Mouse (Mus musculus) adrenal gland, postnatal 0 days (tissue): ENCODE measurements around the gene Fscn2. TPM values are rescaled to one million over a fixed set of nuclear protein-coding genes. Genes with fewer than 3 reads are reported as not detected.

Experiments
- microRNA-seq: library from miRNA; unstranded; fragments of <30 nt; microRNA quantifications from one replicate; pipeline ENCODE4, GENCODE M21; 2016; ENCODE audit warnings: borderline replicate concordance; ENCODE audit not compliant: insufficient number of aligned reads
- polyA plus RNA-seq: library from polyadenylated mRNA; unstranded; fragments of >200 nt; fragmentation: Nextera tagmentation; extraction: Ambion mirVana; gene quantifications from 2 replicates; pipeline ENCODE4 v1.2.1, GENCODE M21; 2015

Gene Fscn2
- 0.49 and 0.69 TPM in 2 replicates for polyA plus RNA-seq

DNA sequence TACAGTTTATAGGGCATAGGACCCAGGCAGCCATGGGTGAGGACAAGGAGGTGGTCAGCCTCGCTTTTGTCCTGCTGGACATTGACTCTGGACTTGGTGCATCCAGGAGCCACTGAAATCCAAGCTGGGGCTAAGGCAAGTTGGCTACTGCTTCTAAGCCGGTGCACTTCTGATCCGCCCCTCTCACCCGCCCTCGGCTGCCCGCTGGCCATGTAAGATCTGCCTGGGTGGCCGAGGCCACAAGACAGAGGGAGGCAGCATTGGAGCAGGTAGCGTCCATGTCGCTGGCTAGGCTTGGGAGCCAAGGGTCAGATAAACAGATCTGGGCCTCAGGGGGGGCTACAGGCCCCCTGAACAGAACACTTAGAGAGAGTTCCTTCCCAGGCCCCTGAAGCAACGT lies at the start of gene Fscn2:
Fscn2 (plus strand) TSS at position 240 of the 400 bp plus-strand sequence.

DNA sequence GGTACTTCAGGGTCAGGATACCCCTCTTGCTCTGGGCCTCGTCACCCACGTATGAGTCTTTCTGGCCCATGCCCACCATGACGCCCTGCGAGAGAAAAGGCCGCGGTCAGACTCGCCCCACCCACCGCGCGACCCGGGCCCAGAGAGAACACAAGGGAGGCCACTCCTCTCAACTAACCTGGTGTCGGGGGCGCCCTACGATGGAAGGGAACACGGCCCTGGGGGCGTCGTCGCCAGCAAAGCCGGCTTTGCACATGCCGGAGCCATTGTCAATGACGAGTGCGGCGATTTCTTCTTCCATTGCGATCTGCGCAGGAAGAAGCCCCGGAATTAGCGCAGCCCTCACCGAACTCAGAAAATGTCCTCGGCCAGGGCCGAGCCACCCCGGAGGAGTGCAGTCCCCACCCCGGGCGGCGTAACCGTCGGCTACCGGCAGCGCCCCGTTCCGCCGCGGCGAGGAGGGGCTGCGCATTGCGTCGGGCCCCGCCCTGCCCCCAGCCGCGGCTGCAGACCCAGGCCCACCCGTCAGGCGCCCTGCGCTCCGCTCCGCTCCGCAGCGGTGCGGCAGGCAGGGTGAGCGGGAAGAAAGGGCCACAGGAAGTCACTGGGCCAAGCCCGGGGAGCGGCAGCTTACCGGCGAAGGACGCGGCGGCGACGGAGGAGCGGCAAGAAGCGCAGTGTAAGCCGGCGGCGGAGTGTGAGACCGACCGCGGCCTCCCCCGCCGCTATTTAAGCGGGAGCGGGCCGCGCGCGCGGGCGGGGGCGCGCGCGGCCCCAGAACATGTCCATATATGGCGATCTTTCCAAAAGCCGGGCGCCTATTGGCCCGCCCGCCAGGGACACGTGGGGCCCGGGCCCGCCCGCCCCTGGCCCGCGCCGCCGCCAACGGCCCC lies 13.3 kb upstream of the Fscn2 start, which contains the start of gene Actg1:
Actg1 (minus strand) TSS at position 752 of the 893 bp plus-strand sequence.

DNA sequence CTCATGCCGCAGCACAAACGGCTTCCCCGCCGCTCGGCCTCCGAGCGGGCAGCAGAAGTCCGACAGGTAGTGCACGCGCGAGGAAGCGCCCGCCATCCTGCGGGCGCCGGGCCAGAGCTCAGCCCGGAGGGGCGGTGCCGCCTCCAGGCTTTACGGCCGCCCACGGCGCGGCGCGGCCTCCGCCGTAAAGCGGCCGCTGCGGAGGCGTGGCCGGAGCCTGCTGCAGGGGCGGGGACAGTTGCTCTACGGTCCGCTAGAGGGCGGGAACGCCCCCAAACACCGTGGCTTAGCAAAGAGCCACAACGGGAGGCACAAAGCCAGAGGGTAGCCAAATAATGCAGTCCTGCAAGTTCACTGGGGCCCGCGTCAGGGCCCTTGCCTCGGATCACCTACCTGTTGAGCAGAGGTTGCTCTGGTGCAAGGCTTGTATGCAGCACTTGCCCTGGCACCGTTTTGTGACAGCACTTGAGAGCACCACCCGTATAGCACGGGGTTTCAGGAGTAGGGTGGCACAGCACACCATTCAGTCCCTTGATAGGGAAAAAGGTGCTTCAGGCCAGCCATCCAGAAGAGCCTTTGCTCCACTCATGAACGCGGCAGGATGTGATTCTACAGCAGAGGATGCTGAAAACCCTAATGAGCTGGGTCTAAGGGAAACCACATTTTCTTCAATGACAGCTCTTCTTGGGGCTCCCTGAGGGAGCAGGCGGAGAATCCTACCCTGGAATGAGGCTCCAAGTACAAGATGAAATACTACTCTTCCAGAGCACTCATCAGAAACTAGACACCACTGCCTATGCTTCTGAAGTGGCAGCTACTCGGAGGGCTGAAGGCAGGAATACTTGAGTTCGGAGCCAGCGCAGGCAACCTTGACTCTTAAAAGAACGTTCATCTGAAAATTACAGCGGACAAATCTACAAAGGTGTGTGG lies 17.5 kb downstream of the Fscn2 start, which contains the start of gene Faap100:
Faap100 (minus strand) TSS at position 154 of the 930 bp plus-strand sequence.

Small RNAs within 50 kb of the gene (microRNA-seq; reads per million reads assigned to microRNA genes)
- gene Gm23419 (not detected), gene Mir6935 (1.1 reads per million)

Other genes with a start within 250 kb of the Fscn2 start
- gene Slc38a10, start 210.2 kb upstream of the Fscn2 start, polyA plus RNA-seq, result 59.8 and 79.3 TPM in 2 replicates
- 4.2 TPM in 2 replicates for gene Bahcc1, start 128.6 kb upstream of the Fscn2 start, polyA plus RNA-seq
- 924 and 1,111 TPM in 2 replicates for gene Actg1, start 13.0 kb upstream of the Fscn2 start, polyA plus RNA-seq
- gene Faap100, start 17.2 kb downstream of the Fscn2 start, polyA plus RNA-seq, result 15.2 and 21.4 TPM in 2 replicates
- gene Nploc4, start 76.2 kb downstream of the Fscn2 start, polyA plus RNA-seq, result 20.4 and 26.7 TPM in 2 replicates
- not detected in 2 replicates for gene Tspan10, start 81.1 kb downstream of the Fscn2 start, polyA plus RNA-seq
- gene Pde6g, start 92.0 kb downstream of the Fscn2 start, polyA plus RNA-seq, result not detected in 2 replicates
- gene Oxld1, start 96.5 kb downstream of the Fscn2 start, polyA plus RNA-seq, result 54.3 and 83.5 TPM in 2 replicates
- gene Ccdc137, start 96.6 kb downstream of the Fscn2 start, polyA plus RNA-seq, result 17.7 and 21.3 TPM in 2 replicates
- gene Arl16, start 106.1 kb downstream of the Fscn2 start, polyA plus RNA-seq, result 38.6 and 47.5 TPM in 2 replicates
- 164 and 216 TPM in 2 replicates for gene Mrpl12, start 123.1 kb downstream of the Fscn2 start, polyA plus RNA-seq
- gene Slc25a10, start 130.3 kb downstream of the Fscn2 start, polyA plus RNA-seq, result 37.8 and 83.2 TPM in 2 replicates
- 2.4 and 2.5 TPM in 2 replicates for gene Gcgr, start 169.2 kb downstream of the Fscn2 start, polyA plus RNA-seq
- 173 and 184 TPM in 2 replicates for gene Mcrip1, start 188.2 kb downstream of the Fscn2 start, polyA plus RNA-seq
- 0.39 and 1.3 TPM in 2 replicates for gene Ppp1r27, start 189.6 kb downstream of the Fscn2 start, polyA plus RNA-seq
- 393 and 466 TPM in 2 replicates for gene P4hb, start 211.7 kb downstream of the Fscn2 start, polyA plus RNA-seq
- 318 and 341 TPM in 2 replicates for gene Arhgdia, start 220.1 kb downstream of the Fscn2 start, polyA plus RNA-seq
- gene Alyref, start 236.8 kb downstream of the Fscn2 start, polyA plus RNA-seq, result 271 and 273 TPM in 2 replicates
- gene Anapc11, start 236.9 kb downstream of the Fscn2 start, polyA plus RNA-seq, result 152 and 197 TPM in 2 replicates
- 1.7 and 3.3 TPM in 2 replicates for gene Npb, start 246.9 kb downstream of the Fscn2 start, polyA plus RNA-seq